Mouse (Mus musculus) kidney, postnatal 4 days (tissue): Measurements from ENCODE around the gene Hivep3.

Source experiments
- DNase-seq, 2 experiments: peaks; one replicate each; pipeline ENCODE4 v3.0.0; 2021; ENCODE audit warnings: mixed read lengths in 2 of 2

Hivep3 gene

GRCm38 (mm10) chr4:119955008-119955407 lies 221.4 kb downstream of the Hivep3 start:
- no peak for DNase-seq

GRCm38 (mm10) chr4:119957970-119958369 lies 224.4 kb downstream of the Hivep3 start:
- no peak for DNase-seq

- DNase-seq, result peak; percentile 34 to 55
These were observed 225.7 kb downstream of the Hivep3 start for GRCm38 (mm10) chr4:119959293-119959692.

- DNase-seq, result no peak
These were observed 226.3 kb downstream of the Hivep3 start for GRCm38 (mm10) chr4:119959873-119960272.

- no peak for DNase-seq
These were observed 226.9 kb downstream of the Hivep3 start for GRCm38 (mm10) chr4:119960523-119960922.

GRCm38 (mm10) chr4:119961164-119961563 lies 227.6 kb downstream of the Hivep3 start:
- no peak for DNase-seq

GRCm38 (mm10) chr4:119962066-119962465 lies 228.5 kb downstream of the Hivep3 start:
- DNase-seq, result no peak

GRCm38 (mm10) chr4:119966105-119967072 lies 232.8 kb downstream of the Hivep3 start:
- DNase-seq, result peak; percentile 17 to 34

- DNase-seq, result no peak
These were observed 233.6 kb downstream of the Hivep3 start for GRCm38 (mm10) chr4:119967073-119967608.

- no peak for DNase-seq
These were observed 234.1 kb downstream of the Hivep3 start for GRCm38 (mm10) chr4:119967636-119968035.

GRCm38 (mm10) chr4:119968071-119968470 lies 234.5 kb downstream of the Hivep3 start:
- DNase-seq, result peak; percentile 58 to 68

- DNase-seq, result no peak
These were observed 235.3 kb downstream of the Hivep3 start for GRCm38 (mm10) chr4:119968887-119969286.

GRCm38 (mm10) chr4:119970166-119970565 lies 236.6 kb downstream of the Hivep3 start:
- DNase-seq, result no peak

- DNase-seq, result no peak
These were observed 238.8 kb downstream of the Hivep3 start for GRCm38 (mm10) chr4:119972375-119972774.

GRCm38 (mm10) chr4:119973729-119974605 lies 240.4 kb downstream of the Hivep3 start:
- DNase-seq, result no peak

- no peak for DNase-seq
These were observed 241.7 kb downstream of the Hivep3 start for GRCm38 (mm10) chr4:119975242-119975641.

- no peak for DNase-seq
These were observed 242.2 kb downstream of the Hivep3 start for GRCm38 (mm10) chr4:119975822-119976221.

GRCm38 (mm10) chr4:119976428-119977168 lies 243.0 kb downstream of the Hivep3 start:
- DNase-seq, result no peak

- DNase-seq, result no peak
These were observed 244.4 kb downstream of the Hivep3 start for GRCm38 (mm10) chr4:119977817-119978491.

- DNase-seq, result no peak
These were observed 245.8 kb downstream of the Hivep3 start for GRCm38 (mm10) chr4:119979238-119979829.

GRCm38 (mm10) chr4:119979918-119980317 lies 246.3 kb downstream of the Hivep3 start:
- no peak for DNase-seq
